Mouse (Mus musculus) WW6 (cell line): ENCODE results near the gene Tcap.
A peak's percentile ranks its signal among the peaks of the same experiment; 100 is the strongest.

ENCODE experiments used
- DNase-seq: peaks from one replicate; pipeline ENCODE4 v3.0.0-alpha.2; 2013; ENCODE audit warnings: low read depth, low spot score

The Tcap gene

DNA sequence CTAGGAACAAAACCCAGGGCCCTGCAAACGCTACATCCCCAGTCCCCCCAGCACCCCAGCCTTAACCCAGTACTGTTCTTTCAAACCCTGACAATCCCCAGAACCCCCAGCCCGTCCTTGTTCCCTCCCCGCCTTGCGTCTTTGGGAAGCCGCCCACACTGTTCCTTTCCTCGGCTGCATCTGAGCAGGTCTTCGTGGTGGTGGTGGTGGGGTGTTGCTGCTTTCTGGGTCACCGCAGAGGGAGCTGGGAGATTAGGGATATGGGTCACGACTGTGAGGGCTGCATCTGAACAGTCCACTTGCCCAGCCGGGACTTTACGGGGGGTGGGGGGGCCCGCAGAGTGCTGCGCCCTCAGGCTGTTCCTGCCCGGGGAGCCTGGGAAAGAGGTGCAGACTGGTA is 29.2 kb upstream of the Tcap start:
- DNase-seq: no peak

DNA sequence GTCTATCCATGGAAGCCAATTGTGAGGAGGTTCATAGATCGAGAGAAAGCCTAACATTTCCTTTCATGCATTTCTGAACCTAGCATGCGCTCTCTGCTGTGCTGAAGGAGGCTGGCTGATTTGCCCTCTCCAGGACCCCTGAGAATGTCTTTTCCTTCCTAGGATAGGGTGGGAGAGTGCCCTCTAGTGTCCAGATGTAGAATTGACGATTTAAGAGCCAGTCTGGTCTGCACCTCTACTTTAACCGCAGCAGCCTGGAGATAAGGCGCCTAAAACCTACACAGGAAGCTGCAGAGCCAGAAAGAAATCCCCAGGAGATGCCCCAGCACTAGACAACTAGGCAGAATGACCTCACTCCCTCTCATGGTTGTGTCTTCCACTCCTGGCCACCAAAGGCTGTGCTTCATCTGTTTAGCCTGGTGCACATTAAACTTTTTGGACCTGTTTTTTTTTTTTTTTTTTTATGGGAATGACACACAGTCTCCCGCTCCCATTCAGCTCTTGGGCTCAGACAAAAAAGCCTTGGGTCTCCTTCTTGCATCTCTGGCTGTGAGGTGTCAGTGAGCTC is 27.8 kb upstream of the Tcap start:
- DNase-seq: peak; percentile 88

GRCm38 (mm10) chr11:98356625-98357394 is 26.8 kb upstream of the Tcap start:
- no peak for DNase-seq

- DNase-seq: no peak
These were observed 26.0 kb upstream of the Tcap start for GRCm38 (mm10) chr11:98357396-98358160.

DNA sequence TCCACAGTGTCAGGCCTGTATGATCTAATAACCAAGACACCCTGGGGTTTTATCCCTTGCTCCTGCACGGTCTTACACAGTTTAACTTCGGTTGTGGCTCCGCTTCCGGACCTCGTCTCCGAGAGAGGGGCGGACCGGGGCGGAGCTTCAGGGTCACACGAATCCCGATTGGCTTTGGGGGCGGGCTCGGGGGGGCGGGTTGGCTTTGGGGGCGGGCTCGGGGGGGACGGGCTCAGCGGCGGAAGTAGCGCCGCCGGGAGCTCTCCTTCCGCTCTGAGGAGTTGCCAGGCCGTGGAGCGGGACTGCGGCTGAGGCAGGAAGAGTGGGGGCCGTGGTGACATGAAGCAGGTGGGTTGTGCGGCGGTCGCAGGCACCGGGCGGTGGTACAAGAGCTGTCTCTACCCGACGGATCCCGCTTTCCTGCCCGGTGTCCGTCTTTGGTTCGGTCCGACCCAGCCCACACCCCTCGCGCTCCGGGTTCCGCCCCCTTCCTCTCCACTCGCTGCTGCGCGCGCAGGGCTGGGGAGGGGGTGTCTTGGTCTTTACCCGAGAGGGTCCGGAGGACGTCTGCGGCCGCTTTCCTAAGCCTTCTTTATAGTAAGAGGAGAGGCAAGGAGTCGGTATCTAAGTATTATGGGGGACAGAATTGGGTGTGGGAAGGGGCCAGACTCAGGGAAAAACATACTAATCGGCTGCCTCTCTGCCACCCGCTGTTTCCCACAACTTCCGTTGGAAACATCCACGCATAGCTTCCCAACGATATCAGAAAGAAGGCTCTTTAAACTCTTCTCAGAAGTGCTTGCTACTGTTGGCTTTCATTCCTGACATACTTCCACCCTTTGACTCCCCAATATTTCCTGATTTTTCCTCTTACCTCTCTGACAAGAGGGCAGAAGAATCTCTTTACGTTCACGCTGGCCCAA is 25.2 kb upstream of the Tcap start, which contains the start of gene Stard3:
TSS of gene Stard3 (plus strand) at position 208 of the 923 bp plus-strand sequence.
- peak; percentile 81 for DNase-seq

- DNase-seq: no peak
These were observed 22.6 kb upstream of the Tcap start for GRCm38 (mm10) chr11:98360866-98361521.

DNA sequence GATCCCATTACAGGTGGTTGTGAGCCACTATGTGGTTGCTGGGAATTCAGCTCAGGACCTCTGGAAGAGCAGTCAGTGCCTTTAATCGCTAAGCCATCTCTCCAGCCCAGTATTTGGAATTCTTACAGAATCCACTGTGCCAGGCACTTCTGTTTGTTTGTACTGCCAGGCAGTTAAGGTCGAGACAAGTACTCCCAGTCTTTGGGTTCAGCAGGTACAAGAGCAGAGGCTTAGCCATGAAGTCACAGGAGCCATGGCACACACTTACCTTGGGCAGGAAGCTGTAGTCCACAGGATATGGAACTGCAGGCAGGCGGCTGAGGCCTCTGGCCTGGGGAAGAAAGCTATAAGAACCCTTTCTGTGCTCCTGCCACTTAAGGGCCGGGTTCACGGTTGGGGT is 19.8 kb upstream of the Tcap start:
- DNase-seq: no peak

GRCm38 (mm10) chr11:98364410-98364809 is 19.2 kb upstream of the Tcap start:
- no peak for DNase-seq

DNA sequence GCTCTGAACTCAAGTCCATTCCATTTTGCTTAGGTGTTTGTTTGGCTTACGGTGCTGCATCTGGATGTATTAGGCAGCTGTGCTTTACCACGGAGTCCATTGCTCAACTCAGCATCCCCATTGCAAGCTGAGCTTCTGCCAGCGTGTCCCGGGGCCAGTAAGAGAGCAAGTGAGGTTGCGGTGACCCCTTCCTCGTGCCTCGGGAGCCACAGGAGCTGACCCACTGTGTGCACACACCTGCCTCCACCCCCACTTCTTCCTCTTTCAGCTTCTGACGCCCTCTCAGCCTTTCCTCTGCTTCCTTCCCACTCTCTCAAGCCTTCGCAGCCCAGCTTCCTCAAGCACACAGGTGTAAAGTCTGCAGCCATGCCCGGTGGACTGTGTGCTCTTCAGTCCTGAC is 17.3 kb upstream of the Tcap start:
- DNase-seq: no peak

DNA sequence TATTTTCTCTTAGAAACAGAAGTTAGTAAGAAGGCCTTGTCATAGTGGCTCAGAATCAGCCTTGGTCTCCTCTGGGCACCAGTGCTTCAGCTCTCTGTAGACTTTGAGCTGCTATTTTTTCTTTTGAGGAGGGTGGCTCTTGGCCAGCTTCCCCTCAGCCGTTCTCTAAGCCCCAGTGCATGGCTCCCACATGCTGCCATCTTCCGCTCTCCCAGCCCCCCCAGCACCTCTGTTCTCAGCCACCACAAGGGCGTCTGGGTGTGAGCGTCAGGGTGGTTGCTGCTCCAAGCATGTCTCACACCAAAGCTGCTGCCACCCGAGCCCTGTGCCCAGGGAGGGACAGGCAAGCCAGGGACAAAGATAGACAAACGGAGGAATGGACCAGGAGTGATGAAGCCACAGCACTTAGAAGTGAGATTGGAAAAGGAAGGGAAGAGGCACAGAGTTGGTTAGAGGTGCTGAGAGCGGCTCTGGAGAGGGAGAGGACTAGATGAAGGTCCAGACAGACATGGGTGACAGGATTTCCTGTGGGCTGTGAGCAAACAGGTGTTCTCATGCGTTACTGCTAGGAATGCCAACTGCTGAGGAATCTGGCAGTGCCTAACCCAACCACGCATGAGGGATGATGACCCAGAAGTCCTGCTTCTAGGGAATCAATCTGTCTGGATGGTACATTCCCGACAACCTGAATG is 16.3 kb upstream of the Tcap start:
- no peak for DNase-seq

DNA sequence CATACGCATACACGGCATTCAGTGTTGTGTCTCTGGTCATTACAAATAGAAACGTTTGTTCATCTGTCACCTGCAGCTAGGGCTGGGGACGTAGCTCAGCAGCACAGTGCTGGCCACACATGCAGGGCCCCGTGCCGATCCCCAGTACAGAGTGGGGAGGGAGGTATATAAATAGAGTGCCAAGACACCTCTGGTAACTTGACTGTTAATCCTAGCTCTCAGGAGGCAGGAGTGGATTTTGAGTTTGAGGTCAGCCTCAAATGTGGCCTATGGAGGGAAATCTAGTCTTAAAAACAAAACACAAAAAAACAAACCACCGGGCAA is 15.8 kb upstream of the Tcap start:
- no peak for DNase-seq

- DNase-seq: no peak
These were observed 14.3 kb upstream of the Tcap start for GRCm38 (mm10) chr11:98369337-98369736.

DNA sequence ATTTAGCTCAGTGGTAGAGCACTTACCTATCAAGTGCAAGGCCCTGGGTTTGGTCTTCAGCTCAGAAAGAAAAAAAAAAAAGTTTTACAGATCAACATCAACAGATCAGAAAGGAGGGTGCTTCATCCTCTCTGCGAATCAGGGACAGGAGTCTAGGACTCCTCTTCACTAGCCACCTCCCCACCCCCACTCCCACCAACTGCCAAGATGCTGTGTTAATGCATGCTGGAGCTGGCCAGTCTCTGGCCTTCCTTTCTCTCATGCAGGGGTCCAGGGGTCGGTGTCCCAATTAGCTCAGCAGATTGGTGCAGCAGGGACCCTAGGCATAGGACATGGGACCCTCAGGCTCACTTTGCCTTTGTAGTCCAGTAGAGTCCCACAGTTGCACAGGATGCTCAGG is 13.0 kb upstream of the Tcap start:
- no peak for DNase-seq

DNA sequence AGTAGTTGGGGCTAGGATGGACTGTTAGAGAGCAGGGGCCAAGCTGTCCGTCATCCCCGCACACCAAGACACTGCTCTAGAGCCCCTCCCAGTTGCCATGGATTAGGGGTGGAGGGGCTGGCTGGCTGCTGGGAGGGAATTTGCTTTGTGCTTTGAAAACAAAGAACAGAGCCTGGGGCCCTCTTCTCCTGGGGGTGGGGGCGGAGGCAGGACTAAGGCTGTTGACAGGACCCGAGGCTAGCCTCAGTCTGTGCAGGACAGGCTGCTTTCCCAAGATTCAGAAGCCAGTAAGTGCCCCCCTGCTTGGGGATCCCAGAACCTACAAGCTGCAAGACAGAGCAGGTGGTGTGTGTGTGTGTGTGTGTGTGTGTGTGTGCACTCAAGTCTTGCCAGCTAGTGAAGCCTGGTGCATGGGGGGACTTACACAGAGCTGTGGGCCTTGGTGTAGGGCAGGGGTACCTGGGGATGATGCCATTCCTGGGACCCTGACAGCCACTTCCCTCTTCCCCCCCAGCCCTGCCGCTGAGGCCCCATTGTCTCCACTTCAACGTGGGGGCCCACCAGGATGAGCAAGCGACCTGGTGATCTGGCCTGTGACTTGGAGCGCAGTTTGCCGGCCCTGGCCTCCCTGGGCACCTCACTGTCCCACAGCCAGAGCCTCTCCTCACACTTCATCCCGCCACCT is 11.9 kb upstream of the Tcap start:
- DNase-seq: no peak

GRCm38 (mm10) chr11:98372406-98372805 is 11.2 kb upstream of the Tcap start:
- no peak for DNase-seq

- DNase-seq: no peak
These were observed 10.4 kb upstream of the Tcap start for GRCm38 (mm10) chr11:98373244-98373643.

GRCm38 (mm10) chr11:98374266-98374665 is 9.3 kb upstream of the Tcap start:
- no peak for DNase-seq

GRCm38 (mm10) chr11:98376756-98377155 is 6.9 kb upstream of the Tcap start:
- DNase-seq: no peak

DNA sequence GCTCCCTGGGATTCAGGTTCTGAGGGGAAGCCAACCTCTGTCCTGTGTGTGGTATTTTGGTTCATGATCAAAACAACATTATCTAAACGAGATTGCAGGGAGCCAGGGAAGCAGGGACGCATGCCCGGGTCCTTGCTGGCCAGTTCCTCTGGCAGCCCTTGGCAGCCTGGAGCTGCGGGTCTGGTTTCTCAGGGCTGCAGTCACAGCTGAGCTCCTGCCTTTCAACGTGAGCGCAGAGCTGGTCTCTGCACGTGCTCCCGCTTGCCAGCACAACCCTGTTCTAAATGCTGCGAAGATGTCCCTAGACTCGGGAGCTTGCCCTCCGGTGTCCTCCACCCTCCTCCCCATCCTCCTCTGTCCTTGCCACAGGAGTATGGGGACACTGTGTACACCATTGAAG is 5.8 kb upstream of the Tcap start:
- DNase-seq: no peak

DNA sequence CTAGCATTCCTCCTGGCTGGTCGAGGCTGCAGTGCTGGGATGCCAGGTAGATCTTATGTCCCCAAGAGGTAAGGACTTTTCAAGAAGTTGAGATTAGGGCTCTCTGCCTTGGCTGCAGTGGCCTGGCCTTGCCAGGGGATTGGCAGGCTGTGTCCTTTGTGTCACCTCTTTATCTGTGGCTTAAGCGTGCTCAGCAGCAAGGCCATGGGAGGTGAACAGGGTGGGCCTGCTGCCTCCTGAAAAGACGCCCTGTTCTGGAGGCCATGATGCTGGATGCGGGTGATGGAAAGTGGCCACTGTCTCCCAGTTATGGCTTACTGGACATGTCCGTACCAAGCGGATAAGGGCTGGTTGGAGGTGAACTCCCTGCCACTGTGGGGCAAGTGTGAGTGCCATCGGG is 4.2 kb upstream of the Tcap start:
- DNase-seq: no peak
